Mouse (Mus musculus) CD8-positive naive resting alpha-beta T cell, adult 57 days (primary cell): ENCODE results near the gene Olfr1181. TPM values are rescaled to one million over a fixed set of nuclear protein-coding genes. Genes with fewer than 3 reads are reported as not detected.

Experiments
- total RNA-seq: library from RNA; stranded (reverse); gene quantifications from one replicate; pipeline ENCODE4 v1.2.4, GENCODE M21; 2023

Olfr1181 gene
- not detected for total RNA-seq

GRCm38 (mm10) chr2:88426071-88426470 is at the start of gene Olfr1181:
TSS of gene Olfr1181 (minus strand) at chr2:88426171.

DNA sequence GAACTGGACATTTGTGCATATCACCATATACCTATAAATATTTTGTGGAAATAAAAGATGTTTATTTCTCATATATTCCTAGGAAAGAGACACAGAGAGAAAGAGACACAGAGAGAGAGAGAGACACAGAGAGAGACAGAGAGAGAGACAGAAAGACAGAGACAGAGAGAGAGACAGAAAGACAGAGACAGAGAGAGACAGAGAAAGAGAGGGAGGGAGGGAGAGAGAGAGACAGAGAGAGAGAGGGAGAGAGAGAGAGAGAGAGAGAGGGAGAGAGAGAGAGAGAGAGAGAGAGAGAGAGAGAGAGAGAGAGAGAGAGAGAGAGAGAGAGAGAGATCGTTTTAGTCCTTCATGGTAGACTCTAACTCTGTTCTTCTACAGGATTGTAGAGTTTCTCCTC is 28.6 kb upstream of the Olfr1181 start, which contains the start of gene Olfr1183:
Olfr1183 (plus strand) TSS at position 301 of the 400 bp plus-strand sequence.

DNA sequence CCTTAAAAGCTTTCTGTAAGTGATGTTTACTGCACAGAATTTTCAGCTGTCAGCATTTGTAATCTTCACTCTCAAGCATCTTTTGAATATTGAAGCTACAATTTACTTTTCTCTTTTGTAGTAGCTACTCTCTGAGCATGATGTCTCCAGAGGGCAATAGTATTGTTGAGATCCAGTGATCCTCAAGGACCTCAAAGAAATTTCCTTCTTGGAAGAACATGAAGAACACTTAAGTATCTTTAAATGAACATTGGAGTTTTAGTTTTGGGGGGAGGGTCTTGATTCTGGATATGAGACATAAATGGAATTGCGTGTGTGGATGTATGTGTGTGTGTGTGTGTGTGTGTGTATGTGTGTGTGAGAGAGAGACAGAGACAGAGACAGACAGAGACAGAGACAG is 23.1 kb upstream of the Olfr1181 start, which contains the start of gene Gm13757:
Gm13757 (minus strand) TSS at position 101 of the 400 bp plus-strand sequence.

GRCm38 (mm10) chr2:88419051-88419450 is 6.9 kb downstream of the Olfr1181 start, which contains the start of gene Olfr1180:
TSS of gene Olfr1180 (minus strand) at chr2:88419151.

DNA sequence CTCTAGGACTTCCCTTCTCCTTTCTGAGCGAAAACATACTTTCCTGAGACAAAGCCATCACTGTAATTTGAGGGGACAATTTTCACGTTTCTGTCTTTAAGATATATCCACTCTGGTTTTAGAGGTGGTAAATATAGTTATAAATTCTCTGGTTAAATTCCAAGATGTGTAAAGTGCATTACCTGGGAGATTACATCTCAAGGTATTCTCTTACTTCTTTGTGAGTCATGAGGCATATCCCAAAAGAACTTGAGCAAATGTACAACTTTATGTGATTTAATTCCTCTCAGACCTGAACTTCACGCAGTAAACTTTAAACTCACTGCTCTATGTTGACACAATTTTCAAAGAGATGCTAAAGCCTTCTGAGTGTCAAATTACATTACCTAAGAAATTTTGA is 19.6 kb downstream of the Olfr1181 start, which contains the start of gene Olfr1179:
Olfr1179 (minus strand) TSS at position 101 of the 400 bp plus-strand sequence.

DNA sequence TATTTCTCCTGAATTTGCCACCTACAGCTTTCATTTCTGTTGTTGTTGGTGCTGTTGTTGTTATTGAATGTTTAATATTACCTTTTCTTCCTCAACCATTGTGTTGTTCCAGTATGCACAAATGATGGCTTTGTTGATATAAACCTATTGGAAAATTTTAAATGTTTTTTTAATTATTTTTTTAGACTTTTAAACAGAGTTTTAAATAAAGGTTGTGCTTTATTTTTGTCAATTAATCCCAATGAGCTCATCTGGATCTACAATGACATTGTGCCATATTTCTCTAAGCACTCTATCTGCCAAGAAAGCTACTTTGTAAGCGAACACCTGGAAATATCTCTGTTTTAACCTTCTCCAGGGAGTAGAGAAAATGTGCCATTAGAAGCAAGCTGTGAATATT is 39.2 kb downstream of the Olfr1181 start, which contains the start of gene Olfr1178:
Olfr1178 (plus strand) TSS at position 301 of the 400 bp plus-strand sequence.

Other genes with a start within 250 kb of the Olfr1181 start
- not detected for gene Olfr1168, start 244.3 kb downstream of the Olfr1181 start, total RNA-seq
- not detected for gene Olfr1170, start 197.8 kb downstream of the Olfr1181 start, total RNA-seq
- not detected for gene Olfr1173, start 146.3 kb downstream of the Olfr1181 start, total RNA-seq
- gene Olfr1174-ps, start 111.0 kb downstream of the Olfr1181 start, total RNA-seq = not detected
- gene Olfr1175-ps, start 99.0 kb downstream of the Olfr1181 start, total RNA-seq = not detected
- gene Olfr1176, start 89.5 kb downstream of the Olfr1181 start, total RNA-seq = not detected
- not detected for gene Olfr1177-ps, start 79.7 kb downstream of the Olfr1181 start, total RNA-seq
- not detected for gene Olfr1178, start 39.1 kb downstream of the Olfr1181 start, total RNA-seq
- not detected for gene Olfr1179, start 19.7 kb downstream of the Olfr1181 start, total RNA-seq
- not detected for gene Olfr1180, start 7.0 kb downstream of the Olfr1181 start, total RNA-seq
- not detected for gene Gm13757, start 23.0 kb upstream of the Olfr1181 start, total RNA-seq
- not detected for gene Olfr1183, start 28.7 kb upstream of the Olfr1181 start, total RNA-seq
- not detected for gene Olfr1184, start 57.4 kb upstream of the Olfr1181 start, total RNA-seq
- not detected for gene Olfr1185-ps1, start 67.1 kb upstream of the Olfr1181 start, total RNA-seq
- gene Olfr1186, start 92.4 kb upstream of the Olfr1181 start, total RNA-seq = not detected
- gene Olfr1188, start 130.8 kb upstream of the Olfr1181 start, total RNA-seq = not detected
- gene Olfr1189, start 160.3 kb upstream of the Olfr1181 start, total RNA-seq = not detected
- 0.12 TPM for gene Olfr1191-ps1, start 214.4 kb upstream of the Olfr1181 start, total RNA-seq
- not detected for gene Olfr1192-ps1, start 222.3 kb upstream of the Olfr1181 start, total RNA-seq
- gene Olfr1193, start 249.5 kb upstream of the Olfr1181 start, total RNA-seq = not detected